Mouse (Mus musculus) midbrain, postnatal 0 days (tissue): ENCODE results near the gene Ssh3. TPM values are rescaled to one million over a fixed set of nuclear protein-coding genes. Genes with fewer than 3 reads are reported as not detected.
A peak's percentile ranks its signal among the peaks of the same experiment; 100 is the strongest.

ENCODE experiments used
- ATAC-seq: fragments of 200-750 bp; cut with Nextera tagmentation; 2 replicates; pipeline ENCODE4 v1.8.0; 2017; ENCODE audit warnings: moderate number of reproducible peaks, mild to moderate bottlenecking, moderate TSS enrichment, moderate library complexity; ENCODE audit not compliant: low FRiP score
- DNase-seq: peaks from one replicate; pipeline ENCODE4 v3.0.0-alpha.2; 2015; ENCODE audit warnings: low spot score
- H3K27ac ChIP-seq: fragments of 300-500 bp; sonication (generic); 2 replicates; pipeline ENCODE4 v1.5.1; 2014; ENCODE audit warnings: low read depth, mild to moderate bottlenecking, low read length, mixed read lengths
- H3K27me3 ChIP-seq: fragments of 300-500 bp; sonication (generic); 2 replicates; pipeline ENCODE4 v1.6.1; 2014; ENCODE audit warnings: low read length, control low read depth, mixed read lengths; ENCODE audit not compliant: insufficient read depth
- H3K36me3 ChIP-seq: fragments of 300-500 bp; sonication (generic); 2 replicates; pipeline ENCODE4 v1.6.1; 2014; ENCODE audit warnings: low read length, control low read depth, mixed read lengths; ENCODE audit not compliant: insufficient read depth
- H3K4me1 ChIP-seq: fragments of 300-500 bp; sonication (generic); 2 replicates; pipeline ENCODE4 v1.6.1; 2014; ENCODE audit warnings: mild to moderate bottlenecking, control low read depth, antibody characterized with exemption, low read length, mixed read lengths; ENCODE audit not compliant: insufficient read depth
- H3K4me2 ChIP-seq: fragments of 300-500 bp; sonication (generic); 2 replicates; pipeline ENCODE4 v1.6.1; 2014; ENCODE audit warnings: low read depth, mild to moderate bottlenecking, low read length, mixed read lengths; ENCODE audit not compliant: poor library complexity, severe bottlenecking
- H3K4me3 ChIP-seq: fragments of 300-500 bp; sonication (generic); 2 replicates; pipeline ENCODE4 v1.5.1; 2014; ENCODE audit warnings: low read depth, mild to moderate bottlenecking, low read length, moderate library complexity
- H3K9ac ChIP-seq: fragments of 300-500 bp; sonication (generic); replicated peaks from 2 replicates; pipeline ENCODE4 v1.6.1; 2014; ENCODE audit warnings: mild to moderate bottlenecking, low read length, moderate library complexity, mixed read lengths; ENCODE audit not compliant: poor library complexity, severe bottlenecking
- H3K9me3 ChIP-seq: fragments of 300-500 bp; sonication (generic); 2 replicates; pipeline ENCODE4 v1.6.1; 2016; ENCODE audit warnings: low read length, control low read depth
- CTCF ChIP-seq: IDR thresholded peaks from 2 replicates; pipeline ENCODE4 v1.5.1; 2016; ENCODE audit warnings: antibody characterized with exemption, mild to moderate bottlenecking
- WGBS: fragments of 180-500 bp; shearing (Covaris S2); extraction: QIAGEN DNeasy Blood & Tissue Kit; methylation state at CpG from one replicate; pipeline ENCODE4 v1.1.7; 2014; 5-methylcytosine and 5-hydroxymethylcytosine counted together
- polyA plus RNA-seq: library from polyadenylated mRNA; unstranded; fragments of >200 nt; fragmentation: Nextera tagmentation; extraction: Ambion mirVana; gene quantifications from 2 replicates; pipeline ENCODE4 v1.2.1, GENCODE M21; 2015
- total RNA-seq: library from RNA; depleted of rRNA; stranded (reverse); fragments of >200 nt; gene quantifications from 2 replicates; pipeline ENCODE4 v1.2.3, GENCODE M21; 2014

Ssh3 gene
- total and polyA plus RNA-seq, 2 experiments from 2014 or later = 20.7 to 40.6 TPM

GRCm38 (mm10) chr19:4231253-4232185 is 37.5 kb downstream of the Ssh3 start, which contains the start of gene Pold4:
Gene Pold4, plus strand, starts transcription at chr19:4231899.
- peaks cover 4% of the 10 kb centered on the region; the same call in 1 of the 2 replicates for H3K4me1 ChIP-seq
- TF ChIP-seq CTCF = peak; percentile 8; the same call in 1 of the 2 replicates
- H3K9me3 ChIP-seq = no peaks in the 10 kb centered on the region
- peak within 1 kb of the TSS; percentile 76 for H3K4me2 ChIP-seq
- peak within 1 kb of the TSS; percentile 64 for H3K9ac ChIP-seq
- peaks cover 3% of the 10 kb centered on the region; the same call in 1 of the 2 replicates for H3K27me3 ChIP-seq
- peak; percentile 91 for ATAC-seq
- DNase-seq = peak; percentile 97
- 13% methylated on average over 26 of the region's 26 CpGs for WGBS
- peak within 1 kb of the TSS; percentile 77 for H3K27ac ChIP-seq
- no peaks in the 10 kb centered on the region for H3K36me3 ChIP-seq
- peak within 1 kb of the TSS; percentile 47 for H3K4me3 ChIP-seq

- no peaks in the 10 kb centered on the region for H3K9me3 ChIP-seq
Measured at GRCm38 (mm10) chr19:4230415-4230814, 38.6 kb downstream of the Ssh3 start.

GRCm38 (mm10) chr19:4229451-4230076 is 39.4 kb downstream of the Ssh3 start:
- no peaks in the 10 kb centered on the region for H3K9me3 ChIP-seq
- WGBS = 52% methylated on average over 9 of the region's 9 CpGs
- H3K4me3 ChIP-seq = no peak overlapping the region
- ATAC-seq = no peak
- H3K27ac ChIP-seq = no peak overlapping the region
- peaks cover 4% of the 10 kb centered on the region; the same call in 1 of the 2 replicates for H3K4me1 ChIP-seq
- peaks cover 3% of the 10 kb centered on the region; the same call in 1 of the 2 replicates for H3K27me3 ChIP-seq
- H3K4me2 ChIP-seq = no peak overlapping the region
- DNase-seq = no peak
- no peak for TF ChIP-seq CTCF
- H3K9ac ChIP-seq = no peak overlapping the region
- H3K36me3 ChIP-seq = no peaks in the 10 kb centered on the region

More at GRCm38 (mm10) chr19:4230415-4230814, 38.6 kb downstream of the Ssh3 start:
- Histone ChIP-seq H3K4me3 (no peak overlapping the region), H3K27ac (no peak overlapping the region), H3K9ac (no peak overlapping the region), H3K27me3 (peaks cover 3% of the 10 kb centered on the region; the same call in 1 of the 2 replicates), H3K4me1 (peaks cover 4% of the 10 kb centered on the region; the same call in 1 of the 2 replicates), H3K36me3 (no peaks in the 10 kb centered on the region), H3K4me2 (no peak overlapping the region)
- 70% methylated on average over 8 of the region's 8 CpGs for WGBS
- no peak for DNase-seq
- no peak for ATAC-seq
- TF ChIP-seq CTCF = no peak

GRCm38 (mm10) chr19:4228891-4229290 is 40.1 kb downstream of the Ssh3 start:
- H3K36me3 ChIP-seq = no peaks in the 10 kb centered on the region
- no peak overlapping the region for H3K27ac ChIP-seq
- no peak overlapping the region for H3K9ac ChIP-seq
- H3K4me3 ChIP-seq = no peak overlapping the region
- no peak for TF ChIP-seq CTCF
- peaks cover 4% of the 10 kb centered on the region; the same call in 1 of the 2 replicates for H3K4me1 ChIP-seq
- ATAC-seq = no peak
- 75% methylated on average over 4 of the region's 4 CpGs for whole genome bisulfite sequencing
- no peaks in the 10 kb centered on the region for H3K9me3 ChIP-seq
- H3K27me3 ChIP-seq = peaks cover 3% of the 10 kb centered on the region; the same call in 1 of the 2 replicates
- DNase-seq = no peak
- no peak overlapping the region for H3K4me2 ChIP-seq

- no peak overlapping the region for H3K9ac ChIP-seq
- ATAC-seq (no peak), DNase-seq (peak; percentile 81)
- WGBS = 23% methylated on average over 8 of the region's 8 CpGs
- no peak overlapping the region for H3K4me3 ChIP-seq
- TF ChIP-seq CTCF = peak; percentile 97
- H3K27me3 ChIP-seq = peaks cover 3% of the 10 kb centered on the region; the same call in 1 of the 2 replicates
- H3K9me3 ChIP-seq = no peaks in the 10 kb centered on the region
- no peak overlapping the region for H3K4me2 ChIP-seq
- H3K4me1 ChIP-seq = peaks cover 4% of the 10 kb centered on the region; the same call in 1 of the 2 replicates
- H3K36me3 ChIP-seq = no peaks in the 10 kb centered on the region
- no peak overlapping the region for H3K27ac ChIP-seq
Measured at GRCm38 (mm10) chr19:4227894-4228678, 40.9 kb downstream of the Ssh3 start.
